Mouse (Mus musculus) MEL (cell line): ENCODE data around the gene Taco1.

Experiments used
- BHLHE40 ChIP-seq: IDR thresholded peaks from 2 replicates; pipeline ENCODE4 v1.6.1; 2012; ENCODE audit warnings: low read depth, mild to moderate bottlenecking, inconsistent platforms, low read length, improper control_type of control experiment, borderline replicate concordance
- CTCF ChIP-seq, 3 experiments: IDR thresholded peaks in 2 of 3; conservative IDR thresholded peaks in 1 of 3; 2 replicates each; pipeline ENCODE4 v1.5.1; 2011 to 2012; ENCODE audit warnings: low read length in 3 of 3, low read depth in 2 of 3, mild to moderate bottlenecking in 2 of 3, improper control_type of control experiment in 1 of 3, inconsistent platforms in 1 of 3, mixed read lengths in 1 of 3, moderate library complexity in 1 of 3; ENCODE audit not compliant: control insufficient read depth in 1 of 3, insufficient read depth in 1 of 3, poor library complexity in 1 of 3, severe bottlenecking in 1 of 3
- EP300 ChIP-seq, 2 experiments: IDR thresholded peaks; 2 replicates each; pipeline ENCODE4 v1.6.1; 2011; ENCODE audit warnings: improper control_type of control experiment in 2 of 2, low read length in 2 of 2, low read depth in 1 of 2, mild to moderate bottlenecking in 1 of 2
- GATA1 ChIP-seq: IDR thresholded peaks from 2 replicates; pipeline ENCODE4 v1.6.1; 2011; ENCODE audit warnings: low read depth, low read length, improper control_type of control experiment
- MAFK ChIP-seq: IDR thresholded peaks from 2 replicates; pipeline ENCODE4 v1.6.1; 2011; ENCODE audit warnings: low read depth, mild to moderate bottlenecking, low read length, improper control_type of control experiment, borderline replicate concordance
- MAX ChIP-seq: IDR thresholded peaks from 2 replicates; pipeline ENCODE4 v1.6.1; 2011; ENCODE audit warnings: low read length, improper control_type of control experiment
- MYB ChIP-seq: IDR thresholded peaks from 2 replicates; pipeline ENCODE4 v1.6.1; 2011; ENCODE audit warnings: mild to moderate bottlenecking, low read depth, low read length, improper control_type of control experiment
- POLR2A ChIP-seq, 2 experiments: IDR thresholded peaks; 2 replicates each; pipeline ENCODE4 v1.6.1; 2011 to 2012; ENCODE audit warnings: low read length in 2 of 2, mild to moderate bottlenecking in 2 of 2, control low read depth in 1 of 2, improper control_type of control experiment in 1 of 2, low read depth in 1 of 2, moderate library complexity in 1 of 2; ENCODE audit not compliant: control insufficient read depth in 1 of 2, insufficient read depth in 1 of 2, poor library complexity in 1 of 2
- RAD21 ChIP-seq: IDR thresholded peaks from 2 replicates; pipeline ENCODE4 v1.6.1; 2011; ENCODE audit warnings: mild to moderate bottlenecking, low read depth, low read length, improper control_type of control experiment
- ZC3H11A ChIP-seq: IDR thresholded peaks from 2 replicates; pipeline ENCODE4 v1.6.1; 2012; ENCODE audit warnings: low read depth, mild to moderate bottlenecking, inconsistent platforms, low read length, improper control_type of control experiment
- ZNF384 ChIP-seq: IDR thresholded peaks from 2 replicates; pipeline ENCODE4 v1.6.1; 2012; ENCODE audit warnings: low read depth, mild to moderate bottlenecking, inconsistent platforms, low read length, improper control_type of control experiment

DNA sequence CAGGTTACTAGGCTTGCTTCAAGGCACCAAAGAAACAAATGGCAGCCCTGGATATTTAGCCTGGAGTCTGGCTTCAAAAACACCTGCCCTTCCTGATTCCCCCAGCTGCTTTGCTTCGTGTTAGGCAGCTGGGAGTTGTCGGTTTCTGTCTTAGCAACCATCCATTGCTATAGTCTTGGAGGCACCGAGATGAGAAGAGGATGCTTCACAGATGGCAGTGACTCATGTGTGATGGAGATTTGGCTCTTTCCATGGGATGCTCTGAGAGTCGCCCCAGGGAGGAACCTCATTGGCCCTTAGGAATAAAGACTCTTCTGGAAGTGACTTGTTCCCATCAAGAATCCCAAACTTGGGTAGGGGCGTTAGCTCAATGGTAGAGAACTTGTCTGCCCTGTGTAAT, 49.4 kb upstream of the Taco1 start:
- TF ChIP-seq CTCF (IDR thresholded peaks at IDR 0.05 in 2 of 3, conservative IDR thresholded peaks at IDR 0.05 in 1 of 3; ENCODE audit: control insufficient read depth in 1 of 3, insufficient read depth in 1 of 3, low read depth in 2 of 3, low read length in 3 of 3, poor library complexity in 1 of 3, severe bottlenecking in 1 of 3) (no peak), RAD21 (no peak), GATA1 (no peak), MYB (no peak), ZC3H11A (no peak), MAFK (no peak), POLR2A (IDR thresholded peaks at IDR 0.05; ENCODE audit: control insufficient read depth in 1 of 2, insufficient read depth in 1 of 2, low read depth in 1 of 2, low read length in 2 of 2, poor library complexity in 1 of 2) (no peak), BHLHE40 (no peak), ZNF384 (no peak), EP300 (IDR thresholded peaks at IDR 0.05; ENCODE audit: low read depth in 1 of 2, low read length in 2 of 2) (no peak), MAX (no peak)
